In genomic region chr6:86823824-86824223, GRCm38 (mm10) we compare ENCODE assay signal across 9 mouse cellular contexts. TPM values are rescaled to one million over a fixed set of nuclear protein-coding genes. Genes with fewer than 3 reads are reported as not detected.
DNase-seq lines count a peak whose midpoint lies in the region; ATAC-seq and TF ChIP-seq lines count a peak whose summit lies in the region.
"Had no signal": no experiment of that assay in that cellular context is flagged by ENCODE, and none has a peak within 500 bp of the region (broad histone marks: within the 10 kb centered on the region; RNA-seq: fewer than 3 reads in every experiment).

No protein-coding gene starts in this region.

- no peak for TF ChIP-seq CTCF in liver, postnatal 0 days (IDR thresholded peaks at IDR 0.05; ENCODE audit: low read depth)

- 39% methylated on average over 10 of the region's 10 CpGs for WGBS in heart, embryonic 13.5 days
- WGBS in liver, postnatal 0 days (ENCODE audit: insufficient replicate concordance): 26% methylated on average over 10 of the region's 10 CpGs

- no peak for TF ChIP-seq EP300 in liver, postnatal 0 days (IDR thresholded peaks at IDR 0.05; ENCODE audit: low read depth)

- H3K4me1 ChIP-seq in heart, embryonic 13.5 days: peaks cover 23% of the 10 kb centered on the region
- H3K4me1 ChIP-seq in liver, postnatal 0 days (ENCODE audit: insufficient read depth): peaks cover 14% of the 10 kb centered on the region

- no peak overlapping the region for H3K9ac ChIP-seq in heart, embryonic 13.5 days
- H3K9ac ChIP-seq in liver, postnatal 0 days (replicated peaks): no peak overlapping the region
- H3K9ac ChIP-seq: embryonic facial prominence, embryonic 15.5 days had no signal

- DNase-seq in right cerebral cortex, postnatal 10 days (ENCODE audit: low spot score in 2 of 2): peak; percentile 62 to 63
- no peak for DNase-seq in right cerebral cortex, postnatal 4 days
- DNase-seq in liver, postnatal 0 days: peak; percentile 26
- DNase-seq in Muller cell, postnatal 12 days (ENCODE audit: inconsistent ontology term): no peak
- DNase-seq in embryo, embryonic 9.5 days (ENCODE audit: extremely low spot score): no peak
- no peak for DNase-seq in MN1 (ENCODE audit: low spot score)

- no peak overlapping the region for H3K4me2 ChIP-seq in heart, embryonic 13.5 days
- H3K4me2 ChIP-seq in liver, postnatal 0 days (ENCODE audit: low read depth, low read length): no peak overlapping the region
- H3K4me2 ChIP-seq: embryonic facial prominence, embryonic 15.5 days had no signal

- no peak overlapping the region for H3K4me3 ChIP-seq in heart, embryonic 13.5 days
- H3K4me3 ChIP-seq in liver, postnatal 0 days (ENCODE audit: low read depth, low read length): no peak overlapping the region
- H3K4me3 ChIP-seq: embryonic facial prominence, embryonic 15.5 days had no signal

- no peaks in the 10 kb centered on the region for H3K36me3 ChIP-seq in heart, embryonic 13.5 days
- no peaks in the 10 kb centered on the region for H3K36me3 ChIP-seq in liver, postnatal 0 days (replicated peaks; ENCODE audit: insufficient read depth, low read length)
- H3K36me3 ChIP-seq: embryonic facial prominence, embryonic 15.5 days had no signal

- no peaks in the 10 kb centered on the region for H3K27me3 ChIP-seq in heart, embryonic 13.5 days (replicated peaks)
- no peaks in the 10 kb centered on the region for H3K27me3 ChIP-seq in liver, postnatal 0 days (ENCODE audit: insufficient read depth, low read length)
- H3K27me3 ChIP-seq: embryonic facial prominence, embryonic 15.5 days had no signal

- ATAC-seq in heart, embryonic 13.5 days (ENCODE audit: extremely low read depth, insufficient number of reproducible peaks, low FRiP score, low TSS enrichment): peak; percentile 16; the same call in 1 of the 2 replicates
- peak; percentile 41; the same call in 1 of the 2 replicates for ATAC-seq in liver, postnatal 0 days

- H3K27ac ChIP-seq in heart, embryonic 13.5 days (replicated peaks): no peak overlapping the region
- H3K27ac ChIP-seq in liver, postnatal 0 days (ENCODE audit: low read depth): no peak overlapping the region
- H3K27ac ChIP-seq: embryonic facial prominence, embryonic 15.5 days; kidney, postnatal 0 days had no signal

- H3K9me3 ChIP-seq in heart, embryonic 13.5 days: no peaks in the 10 kb centered on the region
- H3K9me3 ChIP-seq in liver, postnatal 0 days (ENCODE audit: low read length): no peaks in the 10 kb centered on the region
- H3K9me3 ChIP-seq: embryonic facial prominence, embryonic 15.5 days had no signal

RNA-seq across cellular contexts. Expression of gene Aak1, which starts 25.5 kb away (rescaled TPM):
- polyA plus RNA-seq in heart, embryonic 13.5 days (2015; fragmentation: Nextera tagmentation; extraction: Ambion mirVana): 16.1 and 18.2 TPM in 2 replicates
- 1.9 and 2.2 TPM in 2 replicates for polyA plus RNA-seq in liver, postnatal 0 days (2015; fragmentation: Nextera tagmentation; extraction: Ambion mirVana)

RNA-seq across cellular contexts. Expression of gene Anxa4, which starts 30.4 kb away (rescaled TPM):
- polyA plus RNA-seq in heart, embryonic 13.5 days (2015; fragmentation: Nextera tagmentation; extraction: Ambion mirVana): 20.1 and 24.2 TPM in 2 replicates
- 32.5 and 32.7 TPM in 2 replicates for polyA plus RNA-seq in liver, postnatal 0 days (2015; fragmentation: Nextera tagmentation; extraction: Ambion mirVana)

Comparison
In these comparisons a context has a peak if more than half of its experiments do, and no peak if none do; other contexts are left out.
1. DNase-seq: peak in right cerebral cortex, postnatal 10 days (2 of 2) and liver, postnatal 0 days (single experiment); none in right cerebral cortex, postnatal 4 days (single experiment), Muller cell, postnatal 12 days (single experiment), embryo, embryonic 9.5 days (single experiment) and MN1 (single experiment).